Mouse (Mus musculus) left cerebral cortex, adult 18-20 months (tissue): Measurements from ENCODE around the gene Ankfy1. TPM values are rescaled to one million over a fixed set of nuclear protein-coding genes. Genes with fewer than 3 reads are reported as not detected.

Experiments used
- microRNA-seq, 2 experiments: library from miRNA; unstranded; fragments of <30 nt; microRNA quantifications; one replicate each; pipeline ENCODE4 v1.2.0; 2021
- total RNA-seq, 2 experiments: library from RNA; stranded (reverse); gene quantifications; 2 replicates each; pipeline ENCODE4 v1.2.3; 2021

The Ankfy1 gene
- total RNA-seq, 2 experiments from 2014 or later = 32.4 to 36.0 TPM

Small RNA genes lying within 50 kb of the gene (microRNA-seq; reads per million reads assigned to microRNA genes)
- 0 reads per million in 2 experiments for gene Gm25678

Other genes starting within 250 kb of the Ankfy1 start
- gene Mybbp1a, start 248.7 kb upstream of the Ankfy1 start, total RNA-seq = 10 to 100 TPM; 53.3 to 53.6 TPM
- gene Spns2, start 200.1 kb upstream of the Ankfy1 start, total RNA-seq = 10 to 100 TPM; 53.7 to 55.4 TPM
- under 1 TPM; 0.21 to 0.28 TPM for gene Spns3, start 139.5 kb upstream of the Ankfy1 start, total RNA-seq
- gene Ube2g1, start 82.7 kb upstream of the Ankfy1 start, total RNA-seq = 10 to 100 TPM; 45.8 to 47.2 TPM
- 10 to 100 TPM; 17.0 to 18.3 TPM for gene Cyb5d2, start 106.1 kb downstream of the Ankfy1 start, total RNA-seq
- 10 to 100 TPM; 37.3 to 43.8 TPM for gene Zzef1, start 106.2 kb downstream of the Ankfy1 start, total RNA-seq